Mouse (Mus musculus): ENCODE measurements around the gene Gm21739. TPM values are rescaled to one million over a fixed set of nuclear protein-coding genes. Genes with fewer than 3 reads are reported as not detected.
"Not testable (repeated sequence)": the region's sequence is repeated elsewhere in the genome, so short reads cannot be mapped to it uniquely, and the experiment has no call there.

Gm21739 gene
- polyA plus RNA-seq (2016; fragmentation: Nextera tagmentation; extraction: Ambion mirVana) = not detected in 2 replicates

- not testable (repeated sequence) for H3K4me3 ChIP-seq; DNase-seq (ENCODE audit: extremely low spot score, low spot score); H3K36me3 ChIP-seq (replicated peaks); H3K27me3 ChIP-seq (ENCODE audit: poor library complexity, severe bottlenecking); H3K9me3 ChIP-seq; H3K4me1 ChIP-seq; H3K27ac ChIP-seq
- WGBS = no CpG with 5 or more reads among the region's 6 CpGs
These were observed at the start of gene Gm21739 for GRCm38 (mm10) chrY:44264344-44264743. Gene Gm21739, minus strand, starts transcription at chrY:44264444.

All from forebrain, embryonic 10.5 days (tissue).